Mouse (Mus musculus): Measurements from ENCODE around the gene Ptdss2. TPM values are rescaled to one million over a fixed set of nuclear protein-coding genes. Genes with fewer than 3 reads are reported as not detected.
A peak's percentile ranks its signal among the peaks of the same experiment; 100 is the strongest.

Ptdss2 gene
- polyA plus RNA-seq, 1 experiment from 2014 or later: 70.6 TPM

- Histone ChIP-seq H3K4me1 (peaks cover 20% of the 10 kb centered on the region), H3K9me3 (no peaks in the 10 kb centered on the region), H3K27ac (no peak overlapping the region), H3K4me2 (no peak overlapping the region), H3K27me3 (no peaks in the 10 kb centered on the region), H3K4me3 (no peak overlapping the region), H3K36me3 (peaks cover 58% of the 10 kb centered on the region), H3K9ac (no peak overlapping the region)
- no peak for ATAC-seq (ENCODE audit: borderline replicate concordance, extremely low read depth, low FRiP score, low TSS enrichment)
- WGBS: 92% methylated on average over 7 of the region's 7 CpGs
Measured at GRCm38 (mm10) chr7:141164397-141164796, 42.2 kb downstream of the Ptdss2 start.

- Histone ChIP-seq H3K4me1 (peaks cover 25% of the 10 kb centered on the region), H3K36me3 (peaks cover 54% of the 10 kb centered on the region), H3K4me3 (no peak overlapping the region), H3K9ac (no peak overlapping the region), H3K27ac (no peak overlapping the region), H3K4me2 (no peak overlapping the region), H3K9me3 (no peaks in the 10 kb centered on the region), H3K27me3 (no peaks in the 10 kb centered on the region)
- 74% methylated on average over 6 of the region's 6 CpGs for WGBS
- ATAC-seq (ENCODE audit: borderline replicate concordance, extremely low read depth, low FRiP score, low TSS enrichment): no peak
Measured at GRCm38 (mm10) chr7:141164850-141165249, 42.7 kb downstream of the Ptdss2 start.

- peaks cover 29% of the 10 kb centered on the region for H3K4me1 ChIP-seq
- peak; percentile 6; the same call in 1 of the 2 replicates for ATAC-seq (ENCODE audit: borderline replicate concordance, extremely low read depth, low FRiP score, low TSS enrichment)
- 9% methylated on average over 7 of the region's 7 CpGs for WGBS
Measured at GRCm38 (mm10) chr7:141167901-141168517, 45.8 kb downstream of the Ptdss2 start.

GRCm38 (mm10) chr7:141168518-141168953 lies 46.4 kb downstream of the Ptdss2 start:
- Histone ChIP-seq H3K4me1 (peaks cover 34% of the 10 kb centered on the region), H3K9me3 (no peaks in the 10 kb centered on the region), H3K27me3 (no peaks in the 10 kb centered on the region), H3K36me3 (peaks cover 18% of the 10 kb centered on the region), H3K4me2 (peak overlapping the region; percentile 69), H3K9ac (peak overlapping the region; percentile 67), H3K4me3 (peak overlapping the region; percentile 54), H3K27ac (peak overlapping the region; percentile 85)
- peak; percentile 63 for ATAC-seq (ENCODE audit: borderline replicate concordance, extremely low read depth, low FRiP score, low TSS enrichment)
- WGBS: under 1% methylated on average over 22 of the region's 22 CpGs

More at GRCm38 (mm10) chr7:141167901-141168517, 45.8 kb downstream of the Ptdss2 start:
- H3K27ac ChIP-seq: peak overlapping the region; percentile 85
- no peaks in the 10 kb centered on the region for H3K27me3 ChIP-seq
- peak overlapping the region; percentile 67 for H3K9ac ChIP-seq
- no peaks in the 10 kb centered on the region for H3K9me3 ChIP-seq
- peaks cover 23% of the 10 kb centered on the region for H3K36me3 ChIP-seq
- peak overlapping the region; percentile 69 for H3K4me2 ChIP-seq
- H3K4me3 ChIP-seq: peak overlapping the region; percentile 54

GRCm38 (mm10) chr7:141169300-141169699 lies 47.1 kb downstream of the Ptdss2 start:
- Histone ChIP-seq H3K27me3 (no peaks in the 10 kb centered on the region), H3K4me2 (peak overlapping the region; percentile 69; the same call in 1 of the 2 replicates), H3K9ac (no peak overlapping the region), H3K27ac (peak overlapping the region; percentile 85), H3K4me3 (no peak overlapping the region), H3K36me3 (peaks cover 12% of the 10 kb centered on the region; the same call in 1 of the 2 replicates), H3K9me3 (no peaks in the 10 kb centered on the region), H3K4me1 (peaks cover 37% of the 10 kb centered on the region)
- WGBS: 41% methylated on average over 1 of the region's 1 CpGs
- no peak for ATAC-seq (ENCODE audit: borderline replicate concordance, extremely low read depth, low FRiP score, low TSS enrichment)

- peak overlapping the region; percentile 85 for H3K27ac ChIP-seq
- H3K27me3 ChIP-seq: no peaks in the 10 kb centered on the region
- H3K9ac ChIP-seq: no peak overlapping the region
- peaks cover 10% of the 10 kb centered on the region; the same call in 1 of the 2 replicates for H3K36me3 ChIP-seq
- ATAC-seq (ENCODE audit: borderline replicate concordance, extremely low read depth, low FRiP score, low TSS enrichment): no peak
- no peaks in the 10 kb centered on the region for H3K9me3 ChIP-seq
- no peak overlapping the region for H3K4me3 ChIP-seq
- H3K4me2 ChIP-seq: peak overlapping the region; percentile 0; the same call in 1 of the 2 replicates
- peaks cover 37% of the 10 kb centered on the region for H3K4me1 ChIP-seq
Measured at GRCm38 (mm10) chr7:141169866-141170265, 47.7 kb downstream of the Ptdss2 start.

GRCm38 (mm10) chr7:141172116-141173006 lies 50.2 kb downstream of the Ptdss2 start, which contains the start of gene Rnh1:
Rnh1 (minus strand) TSS chr7:141172857.
- H3K4me3 ChIP-seq: peak within 1 kb of the TSS; percentile 61
- peak; percentile 93 for ATAC-seq (ENCODE audit: borderline replicate concordance, extremely low read depth, low FRiP score, low TSS enrichment)

GRCm38 (mm10) chr7:141173323-141173850 lies 51.2 kb downstream of the Ptdss2 start:
- 0 out of 2 replicates have a peak overlapping the region, but pooled peaks have one; percentile 58 for H3K9ac ChIP-seq
- no peaks in the 10 kb centered on the region for H3K36me3 ChIP-seq
- ATAC-seq (ENCODE audit: borderline replicate concordance, extremely low read depth, low FRiP score, low TSS enrichment): no peak
- peaks cover 26% of the 10 kb centered on the region for H3K4me1 ChIP-seq
- peak overlapping the region; percentile 61 for H3K4me2 ChIP-seq
- H3K27ac ChIP-seq: peak overlapping the region; percentile 98
- H3K27me3 ChIP-seq: no peaks in the 10 kb centered on the region
- H3K9me3 ChIP-seq: no peaks in the 10 kb centered on the region
- whole genome bisulfite sequencing: 65% methylated on average over 5 of the region's 5 CpGs
- peak overlapping the region; percentile 61 for H3K4me3 ChIP-seq

More at GRCm38 (mm10) chr7:141172116-141173006, 50.2 kb downstream of the Ptdss2 start, which contains the start of gene Rnh1:
- no peaks in the 10 kb centered on the region for H3K27me3 ChIP-seq
- H3K27ac ChIP-seq: peak within 1 kb of the TSS; percentile 98
- H3K9ac ChIP-seq: peak within 1 kb of the TSS; percentile 58
- H3K4me2 ChIP-seq: peak within 1 kb of the TSS; percentile 61
- 3% methylated on average over 55 of the region's 55 CpGs for WGBS
- H3K4me1 ChIP-seq: peaks cover 34% of the 10 kb centered on the region
- no peaks in the 10 kb centered on the region for H3K36me3 ChIP-seq
- H3K9me3 ChIP-seq: no peaks in the 10 kb centered on the region

GRCm38 (mm10) chr7:141175068-141175467 lies 52.9 kb downstream of the Ptdss2 start:
- Histone ChIP-seq H3K27ac (no peak overlapping the region), H3K27me3 (no peaks in the 10 kb centered on the region), H3K36me3 (no peaks in the 10 kb centered on the region), H3K4me1 (peaks cover 13% of the 10 kb centered on the region), H3K9me3 (no peaks in the 10 kb centered on the region), H3K4me3 (no peak overlapping the region), H3K4me2 (no peak overlapping the region), H3K9ac (no peak overlapping the region)
- 89% methylated on average over 4 of the region's 4 CpGs for WGBS
- no peak for ATAC-seq (ENCODE audit: borderline replicate concordance, extremely low read depth, low FRiP score, low TSS enrichment)

- no peaks in the 10 kb centered on the region for H3K9me3 ChIP-seq
- no peak overlapping the region for H3K9ac ChIP-seq
- H3K36me3 ChIP-seq: no peaks in the 10 kb centered on the region
- ATAC-seq (ENCODE audit: borderline replicate concordance, extremely low read depth, low FRiP score, low TSS enrichment): no peak
- peaks cover 13% of the 10 kb centered on the region for H3K4me1 ChIP-seq
- WGBS: 2% methylated on average over 8 of the region's 8 CpGs
- no peak overlapping the region for H3K4me2 ChIP-seq
- H3K4me3 ChIP-seq: no peak overlapping the region
- no peaks in the 10 kb centered on the region for H3K27me3 ChIP-seq
- no peak overlapping the region for H3K27ac ChIP-seq
Measured at GRCm38 (mm10) chr7:141176173-141176572, 54.0 kb downstream of the Ptdss2 start.

GRCm38 (mm10) chr7:141188194-141188593 lies 66.0 kb downstream of the Ptdss2 start:
- H3K9ac ChIP-seq: no peak overlapping the region
- ATAC-seq (ENCODE audit: borderline replicate concordance, extremely low read depth, low FRiP score, low TSS enrichment): no peak
- peaks cover 32% of the 10 kb centered on the region for H3K36me3 ChIP-seq
- H3K27me3 ChIP-seq: no peaks in the 10 kb centered on the region
- no peak overlapping the region for H3K27ac ChIP-seq
- H3K4me1 ChIP-seq: peaks cover 17% of the 10 kb centered on the region
- no peak overlapping the region for H3K4me2 ChIP-seq
- whole genome bisulfite sequencing: 70% methylated on average over 3 of the region's 3 CpGs
- H3K9me3 ChIP-seq: no peaks in the 10 kb centered on the region
- no peak overlapping the region for H3K4me3 ChIP-seq
